Mouse (Mus musculus) thymus, postnatal 4 days (tissue): ENCODE results near the gene Gpc5.

Source experiments
- DNase-seq: peaks from one replicate; pipeline ENCODE4 v3.0.0; 2021

The Gpc5 gene

GRCm38 (mm10) chr14:116415511-116415910, 1323.5 kb downstream of the Gpc5 start:
- no peak for DNase-seq

DNA sequence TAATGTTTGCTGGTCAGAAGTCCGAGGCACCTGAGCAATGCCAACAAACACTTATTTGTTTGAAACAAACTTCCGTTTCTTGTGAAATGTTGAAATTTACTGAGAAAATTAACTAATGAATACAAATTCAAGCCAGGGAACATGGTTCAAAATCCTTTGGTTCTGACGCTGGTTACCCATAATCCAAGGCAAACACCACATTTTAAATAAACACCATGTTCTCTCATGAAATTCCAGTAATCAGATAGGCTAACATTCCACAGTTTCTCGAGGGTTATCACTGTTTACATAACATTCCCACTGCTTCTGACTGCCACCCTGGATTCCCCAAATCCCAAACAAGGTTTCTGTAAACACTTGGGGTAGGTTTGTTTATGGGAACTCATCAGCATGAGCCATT, 1356.2 kb downstream of the Gpc5 start:
- DNase-seq: no peak

GRCm38 (mm10) chr14:116453356-116453755, 1361.3 kb downstream of the Gpc5 start:
- no peak for DNase-seq

DNA sequence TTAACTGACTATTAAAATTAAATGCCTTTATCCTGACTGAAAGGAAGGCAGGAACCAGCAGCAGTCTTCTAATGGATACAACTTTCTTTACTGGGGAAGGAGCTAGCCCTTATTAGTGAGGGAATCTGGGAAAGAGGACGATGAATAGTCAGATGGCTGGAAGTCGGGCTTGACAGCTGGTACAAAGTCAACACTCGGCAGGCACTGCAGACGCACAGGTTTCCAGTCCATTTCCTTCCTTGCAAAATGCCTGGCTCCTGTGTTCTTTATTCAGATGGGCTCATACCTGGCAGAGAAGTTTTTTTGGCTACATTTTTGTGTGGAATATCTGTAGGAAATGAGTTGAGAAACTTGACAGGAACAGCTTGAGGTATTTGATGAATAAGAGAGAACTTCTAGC, 1364.2 kb downstream of the Gpc5 start:
- peak; percentile 4 for DNase-seq

GRCm38 (mm10) chr14:116473378-116474179, 1381.6 kb downstream of the Gpc5 start:
- no peak for DNase-seq

DNA sequence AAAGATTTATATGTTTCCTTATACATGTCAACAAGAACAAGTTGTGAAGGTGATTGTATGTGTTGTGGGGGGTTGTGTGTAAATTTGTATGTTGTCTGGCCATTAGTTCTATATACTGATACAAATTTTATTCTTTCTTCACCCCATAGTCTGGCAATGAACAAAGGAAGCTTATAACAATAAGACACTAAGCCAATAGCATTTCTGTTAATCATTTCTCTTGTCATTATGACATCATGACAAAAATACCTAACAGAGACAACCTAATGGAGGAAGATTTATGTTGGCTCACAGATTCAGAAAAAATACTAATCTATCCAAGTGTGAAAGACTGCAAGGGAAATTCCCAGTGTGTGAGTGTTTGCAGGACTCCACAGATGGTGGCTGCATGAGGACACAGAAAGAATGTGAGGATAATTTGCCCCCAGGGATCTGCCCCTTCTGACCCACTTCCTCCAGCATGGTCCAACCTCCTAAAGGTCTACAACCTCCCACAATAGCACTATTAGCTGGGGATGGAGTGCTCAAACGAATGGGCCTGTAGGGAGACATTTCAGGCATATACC, 1402.4 kb downstream of the Gpc5 start:
- DNase-seq: no peak

DNA sequence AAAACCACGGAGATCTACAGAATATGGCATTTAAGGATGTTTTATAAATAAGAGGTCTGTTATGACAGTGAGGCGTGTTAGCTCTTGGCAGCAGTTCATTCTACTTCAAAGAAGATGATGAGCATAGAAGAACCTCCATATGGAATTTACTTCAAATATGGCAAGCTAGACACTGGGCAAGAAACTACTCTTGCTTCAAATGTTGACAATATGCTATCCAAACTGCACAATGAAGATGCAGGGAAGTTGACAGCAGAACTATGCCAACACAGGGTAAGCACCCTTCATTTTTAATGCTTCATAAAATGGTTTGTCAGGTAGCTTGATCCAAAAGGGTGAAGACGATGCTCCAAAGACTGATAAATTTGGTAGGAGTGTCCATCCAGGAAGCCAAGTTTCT, 1446.2 kb downstream of the Gpc5 start:
- no peak for DNase-seq

DNA sequence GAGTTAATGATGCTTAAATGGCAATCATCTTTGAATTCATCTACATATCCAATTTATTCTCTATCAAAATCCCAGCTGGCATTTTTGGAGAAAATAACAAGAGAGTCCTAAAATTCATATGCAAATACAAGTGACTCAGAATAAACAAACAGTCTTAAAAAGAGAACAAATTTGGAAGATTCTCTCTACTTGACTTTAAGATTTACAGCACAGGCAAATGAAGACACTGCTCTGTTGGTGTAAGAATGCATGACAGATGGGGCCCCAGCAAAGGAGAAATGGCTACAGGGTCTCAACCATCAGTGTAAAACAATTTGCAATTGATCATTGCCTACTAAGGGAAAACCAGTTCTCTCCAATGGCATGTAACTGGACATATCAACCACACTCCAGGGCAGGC, 1451.7 kb downstream of the Gpc5 start:
- DNase-seq: no peak

- no peak for DNase-seq
Measured at GRCm38 (mm10) chr14:116551401-116551800, 1459.4 kb downstream of the Gpc5 start.

DNA sequence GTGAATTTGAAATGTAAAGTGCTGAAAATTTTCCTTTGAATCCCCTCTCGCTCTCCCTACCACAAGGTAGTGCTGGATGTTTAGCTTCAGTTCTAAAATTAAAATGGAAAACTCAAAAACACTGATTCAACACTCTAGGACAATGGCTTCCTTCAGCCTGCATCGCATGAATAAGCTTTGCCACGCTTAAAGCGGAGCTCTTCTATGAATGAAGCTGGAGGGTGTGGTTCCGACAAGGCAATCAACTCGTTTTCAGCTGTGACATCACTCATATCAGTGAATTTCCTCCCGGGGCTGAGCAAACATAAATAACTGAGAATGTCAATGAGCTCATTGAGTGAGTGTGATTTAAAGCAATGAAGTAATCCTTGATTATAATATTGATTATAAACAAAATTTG, 1461.3 kb downstream of the Gpc5 start:
- DNase-seq: no peak

- no peak for DNase-seq
Measured at GRCm38 (mm10) chr14:116558141-116558800, 1466.3 kb downstream of the Gpc5 start.

DNA sequence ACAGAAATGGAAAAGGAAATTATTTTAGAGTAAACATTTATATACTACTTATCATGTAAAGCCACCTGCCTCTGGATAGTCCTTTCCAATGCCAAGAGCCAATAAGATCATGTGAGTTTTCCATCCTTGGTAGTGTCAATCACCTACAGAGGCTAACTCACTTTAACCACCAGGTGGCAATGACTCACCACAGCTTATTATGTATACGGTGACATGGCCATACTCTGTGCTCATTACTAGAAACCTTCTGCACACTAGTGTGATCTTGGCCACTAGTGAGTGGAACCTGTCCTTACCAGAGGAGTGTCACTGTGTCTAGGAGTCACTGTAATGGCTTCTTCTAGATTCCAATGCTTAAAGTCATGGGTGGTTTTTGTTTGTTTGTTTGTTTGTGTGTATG, 1468.0 kb downstream of the Gpc5 start:
- no peak for DNase-seq
